Mouse (Mus musculus): ENCODE measurements at regions not wholly inside any gene's neighbourhood (a gene's known extent, or its start where the extent isn't known, plus 50 kb on each side); places are given as distances from the start of the nearest gene placed in this dataset.

DNA sequence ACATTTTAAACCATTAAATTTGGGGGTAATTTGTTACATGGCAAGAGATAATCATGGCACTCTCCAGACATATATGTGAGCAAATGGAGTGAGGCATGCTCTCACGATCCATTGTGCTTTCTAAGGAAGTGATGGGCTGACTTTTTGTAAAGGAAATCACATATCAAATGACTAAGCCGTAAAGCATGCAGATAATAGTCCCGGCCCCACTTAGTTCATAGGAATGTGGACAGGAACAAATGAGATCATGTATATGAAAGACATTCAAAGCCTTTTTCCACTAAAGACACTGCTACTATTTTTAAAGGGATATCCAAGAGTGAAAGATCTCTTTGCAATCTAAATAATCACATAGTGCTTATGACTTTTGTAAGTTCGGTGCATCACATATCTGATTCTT is 146.9 kb downstream of the Lmo4 start:
- no peak for TF ChIP-seq POU5F1 (IDR thresholded peaks at IDR 0.05; ENCODE audit: borderline replicate concordance, low read length)
- no peak for TF ChIP-seq CTCF (conservative IDR thresholded peaks at IDR 0.05; ENCODE audit: low read length)
- no peak for TF ChIP-seq NANOG (IDR thresholded peaks at IDR 0.05; ENCODE audit: borderline replicate concordance, low read length)
- Histone ChIP-seq H3K4me3 (replicated peaks; ENCODE audit: low read length) (no peak overlapping the region), H3K4me1 (replicated peaks; ENCODE audit: low read depth, low read length) (no peaks in the 10 kb centered on the region), H3K27me3 (ENCODE audit: insufficient read depth, low read length) (no peaks in the 10 kb centered on the region), H3K9me3 (ENCODE audit: low read length) (no peaks in the 10 kb centered on the region), H3K36me3 (ENCODE audit: insufficient read depth, low read length) (no peaks in the 10 kb centered on the region)

DNA sequence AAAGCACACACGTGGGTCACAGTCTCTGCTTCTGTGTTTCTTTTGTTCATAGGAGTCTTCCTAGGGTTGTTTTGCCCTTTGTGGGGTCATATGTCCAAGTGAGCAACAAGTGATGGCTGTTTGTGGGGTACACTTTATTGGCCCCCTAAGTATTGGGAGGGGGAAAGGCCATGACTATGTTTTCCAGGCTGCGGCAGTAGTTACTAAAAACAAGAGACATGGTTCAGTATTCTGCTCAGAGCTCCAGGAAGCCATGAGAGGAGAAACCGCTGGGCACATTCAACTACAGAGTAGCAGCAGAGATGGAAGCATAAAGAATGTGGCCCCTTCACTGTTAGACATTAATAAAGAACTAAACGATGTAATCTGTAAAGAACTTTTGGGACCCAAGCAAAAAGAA is 154.7 kb downstream of the Lmo4 start:
- Histone ChIP-seq H3K9me3 (ENCODE audit: low read length) (no peaks in the 10 kb centered on the region), H3K27me3 (ENCODE audit: insufficient read depth, low read length) (no peaks in the 10 kb centered on the region), H3K36me3 (ENCODE audit: insufficient read depth, low read length) (no peaks in the 10 kb centered on the region), H3K4me3 (replicated peaks; ENCODE audit: low read length) (no peak overlapping the region), H3K4me1 (replicated peaks; ENCODE audit: low read depth, low read length) (no peaks in the 10 kb centered on the region)
- TF ChIP-seq CTCF (conservative IDR thresholded peaks at IDR 0.05; ENCODE audit: low read length) (no peak), POU5F1 (IDR thresholded peaks at IDR 0.05; ENCODE audit: borderline replicate concordance, low read length) (no peak), NANOG (IDR thresholded peaks at IDR 0.05; ENCODE audit: borderline replicate concordance, low read length) (no peak)

DNA sequence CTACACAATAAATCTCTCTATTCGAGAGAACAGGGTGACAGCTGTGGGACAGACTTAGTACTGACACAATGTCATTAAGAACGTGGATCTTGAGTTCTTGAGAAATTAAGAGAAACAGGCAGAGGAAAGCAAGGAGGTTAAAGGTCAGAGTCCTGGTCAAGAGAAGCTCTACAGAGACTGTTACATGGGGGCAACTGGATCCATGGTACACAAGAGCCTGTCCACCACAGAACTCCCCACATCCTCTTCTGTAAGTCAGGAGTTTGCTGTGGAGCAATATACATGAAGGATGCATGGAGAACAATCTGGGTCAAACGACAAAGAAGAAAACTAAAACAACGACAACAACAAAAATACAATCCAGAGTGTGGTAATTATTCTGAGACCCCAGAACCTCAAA is 155.8 kb downstream of the Lmo4 start:
- Histone ChIP-seq H3K36me3 (ENCODE audit: insufficient read depth, low read length) (no peaks in the 10 kb centered on the region), H3K4me1 (replicated peaks; ENCODE audit: low read depth, low read length) (no peaks in the 10 kb centered on the region), H3K27me3 (ENCODE audit: insufficient read depth, low read length) (no peaks in the 10 kb centered on the region), H3K4me3 (replicated peaks; ENCODE audit: low read length) (no peak overlapping the region), H3K9me3 (ENCODE audit: low read length) (no peaks in the 10 kb centered on the region)
- TF ChIP-seq CTCF (conservative IDR thresholded peaks at IDR 0.05; ENCODE audit: low read length) (no peak), POU5F1 (IDR thresholded peaks at IDR 0.05; ENCODE audit: borderline replicate concordance, low read length) (no peak), NANOG (IDR thresholded peaks at IDR 0.05; ENCODE audit: borderline replicate concordance, low read length) (no peak)

DNA sequence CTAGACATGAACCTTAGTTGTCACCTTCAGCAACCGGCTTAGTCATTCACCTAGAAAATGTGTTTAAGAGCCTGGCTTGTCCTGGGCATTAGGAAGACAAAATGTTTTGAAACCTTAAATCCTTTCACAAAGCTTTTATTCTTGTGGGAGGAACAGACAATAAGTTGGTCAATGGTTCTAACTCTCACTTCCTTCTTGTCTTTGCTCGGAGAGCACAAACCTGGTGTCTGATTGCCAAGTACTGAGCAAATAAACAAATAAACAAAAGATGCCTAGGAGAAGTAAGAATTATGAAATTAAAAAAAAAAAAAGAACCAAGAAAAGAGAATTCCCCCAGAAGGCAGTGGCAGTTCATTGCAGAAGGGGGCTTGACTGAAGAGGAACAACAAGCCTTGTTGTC is 160.7 kb downstream of the Lmo4 start:
- no peak for TF ChIP-seq POU5F1 (IDR thresholded peaks at IDR 0.05; ENCODE audit: borderline replicate concordance, low read length)
- no peak for TF ChIP-seq NANOG (IDR thresholded peaks at IDR 0.05; ENCODE audit: borderline replicate concordance, low read length)
- no peak for TF ChIP-seq CTCF (conservative IDR thresholded peaks at IDR 0.05; ENCODE audit: low read length)

DNA sequence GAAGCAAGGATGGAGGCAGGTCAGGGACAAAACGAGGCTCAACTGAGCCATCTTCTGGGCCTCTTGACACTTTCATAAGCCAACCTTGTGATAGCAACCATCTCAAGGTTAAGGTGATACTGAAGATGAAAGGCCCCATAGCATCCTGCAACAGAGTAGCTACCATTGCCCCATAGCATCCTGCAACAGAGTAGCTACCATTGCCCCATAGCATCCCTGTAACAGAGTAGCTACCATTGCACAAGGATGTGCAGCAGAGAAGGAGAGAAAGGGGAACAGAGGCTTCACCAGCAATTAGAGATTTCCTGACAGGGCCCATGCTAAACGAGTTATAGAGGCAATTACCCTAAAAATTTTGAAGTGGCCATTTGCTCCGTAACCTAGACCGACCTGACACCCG is 163.2 kb downstream of the Lmo4 start:
- Histone ChIP-seq H3K9me3 (ENCODE audit: low read length) (peaks cover 17% of the 10 kb centered on the region), H3K4me3 (replicated peaks; ENCODE audit: low read length) (no peak overlapping the region), H3K4me1 (replicated peaks; ENCODE audit: low read depth, low read length) (no peaks in the 10 kb centered on the region), H3K27me3 (ENCODE audit: insufficient read depth, low read length) (no peaks in the 10 kb centered on the region), H3K36me3 (ENCODE audit: insufficient read depth, low read length) (no peaks in the 10 kb centered on the region)
- TF ChIP-seq NANOG (IDR thresholded peaks at IDR 0.05; ENCODE audit: borderline replicate concordance, low read length): no peak
- TF ChIP-seq CTCF (conservative IDR thresholded peaks at IDR 0.05; ENCODE audit: low read length): no peak
- TF ChIP-seq POU5F1 (IDR thresholded peaks at IDR 0.05; ENCODE audit: borderline replicate concordance, low read length): no peak

More for the DNA sequence above, 160.7 kb downstream of the Lmo4 start:
- Histone ChIP-seq H3K27me3 (ENCODE audit: insufficient read depth, low read length) (no peaks in the 10 kb centered on the region), H3K4me3 (replicated peaks; ENCODE audit: low read length) (no peak overlapping the region), H3K36me3 (ENCODE audit: insufficient read depth, low read length) (no peaks in the 10 kb centered on the region), H3K4me1 (replicated peaks; ENCODE audit: low read depth, low read length) (no peaks in the 10 kb centered on the region), H3K9me3 (ENCODE audit: low read length) (peaks cover 13% of the 10 kb centered on the region)

DNA sequence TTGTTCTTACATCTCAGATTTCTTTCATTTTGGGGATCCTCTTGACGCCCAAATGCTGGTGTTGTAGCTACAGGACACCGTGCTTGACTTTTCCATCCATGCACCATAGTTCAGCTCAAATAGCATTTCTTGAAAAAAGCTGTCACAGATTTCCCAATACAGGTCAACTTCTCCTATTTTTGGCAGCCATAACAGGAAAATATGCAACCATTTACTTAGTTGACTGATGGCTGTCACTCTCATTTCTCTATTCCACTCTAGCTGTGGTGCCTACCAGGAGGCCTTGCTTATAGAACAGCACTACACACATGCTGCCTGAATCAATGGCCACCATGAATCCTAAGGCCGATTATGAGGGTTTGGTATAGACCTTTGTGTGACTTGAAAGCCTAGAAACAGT is 165.5 kb downstream of the Lmo4 start:
- Histone ChIP-seq H3K9me3 (ENCODE audit: low read length) (peaks cover 17% of the 10 kb centered on the region), H3K4me3 (replicated peaks; ENCODE audit: low read length) (no peak overlapping the region), H3K36me3 (ENCODE audit: insufficient read depth, low read length) (no peaks in the 10 kb centered on the region), H3K4me1 (replicated peaks; ENCODE audit: low read depth, low read length) (no peaks in the 10 kb centered on the region), H3K27me3 (ENCODE audit: insufficient read depth, low read length) (no peaks in the 10 kb centered on the region)
- TF ChIP-seq NANOG (IDR thresholded peaks at IDR 0.05; ENCODE audit: borderline replicate concordance, low read length) (no peak), POU5F1 (IDR thresholded peaks at IDR 0.05; ENCODE audit: borderline replicate concordance, low read length) (no peak), CTCF (conservative IDR thresholded peaks at IDR 0.05; ENCODE audit: low read length) (no peak)

DNA sequence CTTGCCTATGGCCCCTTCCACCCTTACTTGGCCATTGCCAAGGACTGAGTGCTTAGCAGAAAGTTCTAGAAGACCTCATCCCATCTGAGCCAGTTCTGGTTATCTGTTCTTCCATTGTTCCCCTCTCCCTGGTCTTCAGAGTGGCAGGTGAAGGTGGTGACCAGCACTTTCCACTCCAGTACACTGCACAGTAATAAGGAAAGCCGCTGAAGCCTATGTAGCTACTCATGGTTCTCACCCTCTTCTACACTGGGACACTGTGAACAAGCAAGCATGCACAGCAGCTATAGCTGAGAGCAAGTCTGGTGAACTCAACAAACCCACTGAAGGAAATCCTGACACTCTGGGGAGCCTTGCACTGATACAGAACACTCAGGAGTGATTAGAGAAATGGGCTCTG is 175.4 kb downstream of the Lmo4 start:
- H3K4me1 ChIP-seq (replicated peaks; ENCODE audit: low read depth, low read length): no peaks in the 10 kb centered on the region

DNA sequence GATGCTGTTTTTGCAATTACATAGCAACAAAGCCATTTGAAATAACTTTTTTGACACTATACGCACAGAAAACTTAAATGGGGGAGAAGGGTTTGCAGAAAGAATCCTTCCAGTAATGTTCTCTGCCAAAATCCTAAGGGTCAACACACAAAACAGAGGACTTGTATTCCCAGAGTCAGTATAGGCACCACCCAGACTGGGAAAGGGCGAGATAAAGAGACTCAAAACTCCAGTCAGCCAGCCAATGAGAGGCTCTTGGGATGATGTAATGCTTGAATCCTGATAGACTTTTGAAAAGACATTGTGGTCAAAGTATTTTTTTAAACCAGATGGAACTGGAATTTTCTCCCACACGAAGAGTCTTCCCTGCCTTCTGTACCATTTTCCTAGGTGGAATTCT is 175.9 kb downstream of the Lmo4 start:
- no peaks in the 10 kb centered on the region for H3K4me1 ChIP-seq (replicated peaks; ENCODE audit: low read depth, low read length)
- no peaks in the 10 kb centered on the region for H3K36me3 ChIP-seq (ENCODE audit: insufficient read depth, low read length)
- H3K27me3 ChIP-seq (ENCODE audit: insufficient read depth, low read length): no peaks in the 10 kb centered on the region
- peaks cover 12% of the 10 kb centered on the region; the same call in 1 of the 2 replicates for H3K9me3 ChIP-seq (ENCODE audit: low read length)
- no peak overlapping the region for H3K4me3 ChIP-seq (replicated peaks; ENCODE audit: low read length)
- TF ChIP-seq NANOG (IDR thresholded peaks at IDR 0.05; ENCODE audit: borderline replicate concordance, low read length) (no peak), POU5F1 (IDR thresholded peaks at IDR 0.05; ENCODE audit: borderline replicate concordance, low read length) (no peak), CTCF (conservative IDR thresholded peaks at IDR 0.05; ENCODE audit: low read length) (no peak)

More for the DNA sequence above, 175.4 kb downstream of the Lmo4 start:
- Histone ChIP-seq H3K9me3 (ENCODE audit: low read length) (peaks cover 12% of the 10 kb centered on the region; the same call in 1 of the 2 replicates), H3K27me3 (ENCODE audit: insufficient read depth, low read length) (no peaks in the 10 kb centered on the region), H3K36me3 (ENCODE audit: insufficient read depth, low read length) (no peaks in the 10 kb centered on the region), H3K4me3 (replicated peaks; ENCODE audit: low read length) (no peak overlapping the region)
- TF ChIP-seq NANOG (IDR thresholded peaks at IDR 0.05; ENCODE audit: borderline replicate concordance, low read length): no peak
- no peak for TF ChIP-seq CTCF (conservative IDR thresholded peaks at IDR 0.05; ENCODE audit: low read length)
- TF ChIP-seq POU5F1 (IDR thresholded peaks at IDR 0.05; ENCODE audit: borderline replicate concordance, low read length): no peak
